Mouse (Mus musculus) spleen, postnatal 4 days (tissue): ENCODE results near the gene Mettl25.

Experiments used
- DNase-seq, 2 experiments: peaks; one replicate each; pipeline ENCODE4 v3.0.0; 2022; ENCODE audit warnings: low spot score in 2 of 2

Gene Mettl25

DNA sequence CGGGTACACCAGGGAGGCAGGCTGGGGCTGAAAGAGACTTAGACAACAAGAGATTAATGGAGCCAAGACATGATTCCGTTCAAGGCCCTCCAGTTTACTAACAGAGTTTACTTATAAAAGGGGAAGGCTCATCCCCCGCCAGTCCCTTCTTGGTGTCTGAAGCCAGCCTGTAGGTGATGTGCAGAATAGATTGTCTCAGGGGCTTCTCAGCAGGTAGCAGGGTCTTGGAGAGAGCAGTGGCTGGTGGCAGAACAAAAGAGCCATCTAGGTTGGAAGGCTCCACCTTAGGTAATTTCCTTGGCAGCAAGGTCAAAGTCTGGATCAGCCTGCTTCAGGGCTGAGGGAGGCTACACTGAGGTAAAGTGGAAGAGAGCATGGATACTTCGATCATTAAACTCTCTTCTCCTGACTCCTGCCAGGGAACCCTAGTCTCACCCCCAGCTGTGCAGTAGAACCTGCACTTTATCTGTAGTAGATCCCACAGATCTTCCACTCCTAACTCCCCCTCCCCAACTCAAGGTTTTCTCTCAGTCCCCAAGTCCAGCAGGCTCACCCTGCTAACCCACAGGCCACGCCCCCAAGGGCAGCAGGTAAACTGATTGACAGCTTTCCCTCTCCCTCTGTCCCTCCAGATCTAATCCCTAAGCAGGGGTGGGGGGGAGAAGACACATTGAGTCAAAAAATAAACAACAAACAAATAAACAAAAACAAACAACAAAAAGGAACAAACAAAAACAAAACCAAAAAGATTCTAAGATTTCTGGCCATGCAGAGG is 87.2 kb downstream of the Mettl25 start:
- no peak for DNase-seq

DNA sequence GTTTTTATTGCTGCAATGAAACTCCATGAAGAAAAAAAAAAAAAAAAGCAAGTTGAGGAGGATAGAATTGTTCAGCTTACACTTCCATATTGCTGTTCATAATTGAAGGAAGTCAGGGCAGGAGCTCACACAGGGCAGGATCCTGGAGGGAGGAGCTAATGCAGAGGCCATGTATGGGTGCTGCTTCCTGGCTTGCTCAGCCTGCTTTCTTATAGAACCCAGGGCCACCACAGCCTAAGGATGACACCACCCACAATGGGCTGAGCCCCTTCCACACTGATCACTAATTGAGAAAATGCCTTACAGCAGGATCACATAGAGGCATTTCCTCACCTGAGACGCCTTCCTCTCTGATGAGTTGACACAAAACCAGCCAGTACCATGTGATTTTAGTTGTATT is 95.2 kb downstream of the Mettl25 start:
- DNase-seq, result no peak

DNA sequence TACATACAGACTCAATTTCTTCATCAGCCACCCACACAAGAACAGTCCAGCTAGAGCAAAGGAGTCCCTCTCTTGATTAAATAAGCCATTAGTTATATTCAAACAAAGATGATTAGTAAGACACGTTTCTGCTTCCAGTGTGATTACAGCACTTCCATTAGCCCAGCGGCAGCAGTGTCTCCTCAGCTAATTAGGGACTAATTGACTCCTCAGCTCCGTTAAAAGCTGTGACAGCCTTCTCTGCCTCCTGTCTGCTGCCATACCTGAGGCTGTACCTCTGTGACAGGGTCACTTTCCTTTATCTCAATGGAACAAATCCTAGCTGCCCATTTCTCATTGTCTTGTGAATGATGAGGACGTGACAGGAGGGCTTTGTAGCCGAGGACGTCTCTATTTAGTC is 99.4 kb downstream of the Mettl25 start:
- DNase-seq, result no peak

DNA sequence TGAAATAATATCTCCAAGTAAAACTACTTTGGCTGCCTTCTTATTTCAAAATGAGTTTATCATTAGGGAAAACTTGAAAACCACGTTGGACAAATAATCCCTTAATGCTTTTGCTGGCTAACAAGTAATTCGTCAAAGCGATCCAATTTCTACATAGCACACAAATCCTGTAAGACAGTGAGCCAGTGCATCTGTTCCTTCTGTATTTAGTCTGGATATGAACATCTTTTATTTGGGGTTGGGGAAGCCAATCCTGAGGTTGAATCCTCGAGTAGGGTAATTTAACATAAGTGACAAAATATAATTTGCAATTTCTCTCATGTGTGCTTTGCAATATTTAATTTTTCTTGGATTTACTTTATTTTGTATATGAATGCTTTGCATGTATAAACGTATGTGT is 102.2 kb downstream of the Mettl25 start:
- DNase-seq, result no peak

DNA sequence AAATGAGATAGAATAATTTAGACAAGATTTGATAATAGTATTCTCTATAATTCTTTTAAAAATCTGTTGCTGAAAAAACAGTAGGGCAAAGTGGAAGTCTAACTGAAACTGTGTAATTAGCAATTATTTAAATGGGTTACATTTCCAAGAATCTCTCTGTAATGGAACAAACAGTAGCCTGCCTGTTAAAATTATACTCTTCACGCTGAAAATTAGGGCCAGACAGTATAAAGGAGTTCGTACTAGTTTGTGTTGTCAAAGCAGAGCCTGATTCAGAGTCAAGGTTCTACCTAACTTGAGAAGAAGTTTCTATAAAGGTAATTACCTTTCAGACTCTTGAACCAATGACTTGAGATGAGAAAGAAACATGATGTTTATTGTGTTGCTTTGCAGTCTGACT is 113.4 kb downstream of the Mettl25 start:
- no peak for DNase-seq

DNA sequence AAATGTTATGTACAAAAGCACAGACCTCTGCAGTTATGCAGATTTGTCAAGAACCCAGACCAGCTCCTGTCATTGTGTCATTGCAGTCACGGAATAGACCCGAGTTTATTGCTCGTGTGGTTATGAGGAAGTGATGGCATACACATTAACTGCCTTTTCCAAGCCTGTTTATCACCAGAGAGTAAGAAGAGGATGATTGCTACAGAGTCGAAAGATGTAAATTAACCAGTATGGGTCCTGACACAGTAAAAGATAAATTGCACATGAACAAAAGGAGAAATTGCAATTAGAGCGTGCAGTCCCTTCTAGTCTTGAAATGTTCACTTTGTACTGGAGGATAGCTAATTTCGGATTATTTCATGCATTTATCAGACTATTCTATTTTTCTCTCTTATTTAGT is 113.8 kb downstream of the Mettl25 start:
- no peak for DNase-seq

DNA sequence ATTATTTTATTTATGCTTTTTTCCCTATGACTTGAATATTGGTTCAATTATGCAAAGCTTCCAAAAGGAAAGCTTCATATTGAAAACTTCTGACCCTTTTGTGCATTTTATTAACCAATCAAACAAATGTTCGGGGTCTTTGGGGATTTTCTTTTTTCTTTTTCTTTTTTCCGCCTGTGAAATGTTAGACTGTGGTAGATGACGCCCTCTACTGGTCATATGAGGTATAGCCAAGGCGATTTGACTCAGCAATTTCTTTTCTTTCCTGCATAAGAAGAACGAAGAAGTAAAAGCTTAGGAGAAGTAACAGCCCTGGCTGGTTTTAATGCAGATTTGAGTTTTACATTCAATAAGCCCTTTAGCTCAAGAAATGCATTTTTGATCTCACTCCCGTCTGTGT is 126.3 kb downstream of the Mettl25 start:
- DNase-seq, result no peak

DNA sequence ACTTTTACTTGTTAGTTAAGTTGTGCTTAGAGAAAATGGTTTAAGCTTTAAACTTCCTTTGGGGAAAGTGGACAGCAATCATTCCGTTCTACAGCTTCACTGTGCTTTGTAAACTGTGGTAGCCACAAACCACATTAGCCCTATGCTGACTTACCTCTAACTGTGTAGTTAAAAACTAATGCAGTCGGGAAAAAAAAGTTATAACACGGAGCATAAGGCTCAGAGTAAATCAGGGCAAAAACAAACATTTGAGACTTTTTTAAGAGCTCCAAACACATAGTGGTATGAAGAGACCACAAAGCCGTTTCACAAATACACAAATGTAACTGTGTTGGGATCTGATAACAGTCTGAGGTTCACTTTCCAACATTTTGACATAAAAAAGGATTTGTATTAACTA is 126.8 kb downstream of the Mettl25 start:
- no peak for DNase-seq

DNA sequence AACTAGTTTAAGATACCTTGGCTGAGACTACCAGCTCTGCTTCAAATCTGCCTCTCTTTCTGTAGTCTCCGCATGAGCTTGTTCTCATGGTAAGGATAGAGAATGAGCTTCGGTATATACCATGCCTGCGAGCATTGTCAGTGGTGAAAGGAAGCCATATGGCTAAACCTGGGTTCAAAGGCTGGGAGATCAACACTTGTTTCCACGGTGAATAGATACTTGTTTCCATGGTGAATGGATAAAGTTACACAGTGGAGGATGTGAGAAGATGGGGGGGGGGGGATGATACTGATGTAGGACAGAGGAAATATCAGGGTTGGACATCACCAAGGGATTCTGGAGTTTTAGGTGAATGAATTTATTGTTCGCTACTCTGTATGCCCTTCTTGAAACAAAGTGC is 128.0 kb downstream of the Mettl25 start:
- no peak for DNase-seq
